30 mouse cellular contexts compared by ENCODE assay signal in the genomic region with DNA sequence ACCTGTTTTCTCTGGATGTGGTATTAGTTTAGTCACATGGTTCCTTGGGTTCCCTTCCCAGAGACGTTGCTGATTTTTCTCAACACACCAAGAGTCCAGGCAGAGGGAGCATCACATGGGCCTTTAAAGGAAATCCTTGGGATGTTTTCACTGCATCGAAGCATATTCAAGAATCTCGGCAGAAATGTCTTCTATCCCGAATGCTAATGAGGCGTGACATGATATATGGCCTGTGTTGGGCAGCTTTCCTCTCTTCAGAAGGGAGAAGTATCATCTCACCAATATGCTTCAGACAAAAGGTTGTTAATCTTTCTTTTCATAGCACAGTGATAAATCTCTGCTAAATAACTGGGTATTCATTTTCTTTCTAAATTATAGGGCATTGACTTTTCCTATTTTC.
DNase-seq lines count a peak whose midpoint lies in the region; ATAC-seq and TF ChIP-seq lines count a peak whose summit lies in the region.
"Had no signal": no experiment of that assay in that cellular context is flagged by ENCODE, and none has a peak within 500 bp of the region (broad histone marks: within the 10 kb centered on the region; RNA-seq: fewer than 3 reads in every experiment).

No protein-coding gene starts in this region.

- H3K4me3 ChIP-seq in kidney, postnatal 0 days (replicated peaks; ENCODE audit: low read depth, low read length) = no peak overlapping the region
- H3K4me3 ChIP-seq in midbrain, postnatal 0 days (ENCODE audit: low read depth, low read length) = no peak overlapping the region
- H3K4me3 ChIP-seq: forebrain, embryonic 10.5 days; forebrain, embryonic 13.5 days; heart, embryonic 12.5 days; heart, embryonic 15.5 days; hindbrain, embryonic 13.5 days; intestine, embryonic 15.5 days had no signal

- intact Hi-C loops in heart, postnatal 25 days (cut with DNase I) = no loop called here

- H3K4me1 ChIP-seq in kidney, postnatal 0 days (replicated peaks; ENCODE audit: insufficient read depth, low read length) = no peaks in the 10 kb centered on the region
- H3K4me1 ChIP-seq in midbrain, postnatal 0 days (ENCODE audit: insufficient read depth, low read length) = no peaks in the 10 kb centered on the region
- H3K4me1 ChIP-seq: forebrain, embryonic 10.5 days; forebrain, embryonic 13.5 days; heart, embryonic 12.5 days; heart, embryonic 15.5 days; hindbrain, embryonic 13.5 days; intestine, embryonic 15.5 days had no signal

- no peak overlapping the region for H3K4me2 ChIP-seq in kidney, postnatal 0 days (ENCODE audit: low read length)
- no peak overlapping the region for H3K4me2 ChIP-seq in midbrain, postnatal 0 days (ENCODE audit: low read depth, low read length, poor library complexity, severe bottlenecking)
- H3K4me2 ChIP-seq: forebrain, embryonic 13.5 days; heart, embryonic 12.5 days; heart, embryonic 15.5 days; hindbrain, embryonic 13.5 days; intestine, embryonic 15.5 days had no signal

- no peak for TF ChIP-seq CTCF in kidney, postnatal 0 days (IDR thresholded peaks at IDR 0.05; ENCODE audit: low read depth)
- TF ChIP-seq CTCF in midbrain, postnatal 0 days (IDR thresholded peaks at IDR 0.05) = no peak

- DNase-seq in heart, adult 11 months = peak; percentile 30
- DNase-seq in heart, postnatal 25 days (ENCODE audit: low spot score) = no peak
- DNase-seq in kidney, postnatal 0 days (ENCODE audit: low spot score) = peak; percentile 65
- no peak for DNase-seq in kidney, postnatal 25 days
- DNase-seq in embryo, embryonic 11 days = peak; percentile 26
- DNase-seq in midbrain, postnatal 0 days (ENCODE audit: low spot score) = no peak
- DNase-seq in T-cell, adult 2 months (ENCODE audit: low spot score) = no peak
- DNase-seq: adrenal gland, adult 2 months; adrenal gland, postnatal 14 days; B cell, adult 2 months; cerebellum, adult 11 months; cerebellum, adult 2 months; cerebellum, adult 9-11 months; cerebellum, postnatal 25 days; gastrocnemius, postnatal 10 days; gastrocnemius, postnatal 36 days; heart, adult 18-20 months; heart, postnatal 10 days; heart, postnatal 4 days had no signal

- no peaks in the 10 kb centered on the region for H3K36me3 ChIP-seq in kidney, postnatal 0 days (ENCODE audit: insufficient read depth, low read length)
- no peaks in the 10 kb centered on the region for H3K36me3 ChIP-seq in midbrain, postnatal 0 days (ENCODE audit: insufficient read depth, low read length)
- H3K36me3 ChIP-seq: forebrain, embryonic 10.5 days; G1E; heart, embryonic 12.5 days; heart, embryonic 15.5 days; hindbrain, embryonic 13.5 days; intestine, embryonic 15.5 days had no signal

- H3K9me3 ChIP-seq in kidney, postnatal 0 days (replicated peaks; ENCODE audit: low read length) = no peaks in the 10 kb centered on the region
- no peaks in the 10 kb centered on the region for H3K9me3 ChIP-seq in midbrain, postnatal 0 days (ENCODE audit: low read length)
- H3K9me3 ChIP-seq: forebrain, embryonic 10.5 days; forebrain, embryonic 13.5 days; G1E; heart, embryonic 12.5 days; heart, embryonic 15.5 days; hindbrain, embryonic 13.5 days; intestine, embryonic 15.5 days had no signal

- ATAC-seq in kidney, postnatal 0 days (replicated peaks; ENCODE audit: low FRiP score, low read depth) = no peak
- no peak for ATAC-seq in midbrain, postnatal 0 days (ENCODE audit: low FRiP score)
- ATAC-seq: forebrain, embryonic 13.5 days; forebrain, embryonic 16.5 days; hindbrain, embryonic 16.5 days; intestine, embryonic 15.5 days; Patski had no signal

- H3K27me3 ChIP-seq in kidney, postnatal 0 days (ENCODE audit: insufficient read depth, low read length) = no peaks in the 10 kb centered on the region
- no peaks in the 10 kb centered on the region for H3K27me3 ChIP-seq in midbrain, postnatal 0 days (ENCODE audit: insufficient read depth, low read length)
- H3K27me3 ChIP-seq: CH12.LX; forebrain, embryonic 13.5 days; heart, embryonic 12.5 days; heart, embryonic 15.5 days; hindbrain, embryonic 13.5 days; intestine, embryonic 15.5 days had no signal

- no peak overlapping the region for H3K27ac ChIP-seq in kidney, postnatal 0 days
- H3K27ac ChIP-seq in midbrain, postnatal 0 days (ENCODE audit: low read depth, low read length) = no peak overlapping the region
- H3K27ac ChIP-seq: forebrain, embryonic 10.5 days; forebrain, embryonic 13.5 days; heart, embryonic 15.5 days; hindbrain, embryonic 13.5 days; intestine, embryonic 15.5 days had no signal

- no peak overlapping the region for H3K9ac ChIP-seq in kidney, postnatal 0 days (ENCODE audit: low read depth, low read length)
- H3K9ac ChIP-seq in midbrain, postnatal 0 days (replicated peaks; ENCODE audit: low read length, poor library complexity, severe bottlenecking) = no peak overlapping the region
- H3K9ac ChIP-seq: forebrain, embryonic 13.5 days; heart, embryonic 12.5 days; heart, embryonic 15.5 days; hindbrain, embryonic 13.5 days; intestine, embryonic 15.5 days had no signal

- 30% methylated on average over 5 of the region's 5 CpGs for WGBS in kidney, postnatal 0 days
- WGBS in midbrain, postnatal 0 days = 72% methylated on average over 5 of the region's 5 CpGs

Comparison
In these comparisons a context has a peak if more than half of its experiments do, and no peak if none do; other contexts are left out.
1. DNase-seq: peak in heart, adult 11 months (single experiment), kidney, postnatal 0 days (single experiment) and embryo, embryonic 11 days (single experiment); none in heart, postnatal 25 days (single experiment), kidney, postnatal 25 days (0 of 2), midbrain, postnatal 0 days (single experiment) and T-cell, adult 2 months (single experiment).